Mouse (Mus musculus) limb, embryonic 13.5 days (tissue): ENCODE measurements around the gene Ndufa1. TPM values are rescaled to one million over a fixed set of nuclear protein-coding genes. Genes with fewer than 3 reads are reported as not detected.
"Not testable (repeated sequence)": the region's sequence is repeated elsewhere in the genome, so short reads cannot be mapped to it uniquely, and the experiment has no call there.

Experiments
- ATAC-seq: fragments of 200-750 bp; cut with Nextera tagmentation; 2 replicates; pipeline ENCODE4 v1.8.0; 2017; ENCODE audit warnings: low read depth, moderate number of reproducible peaks, moderate TSS enrichment; ENCODE audit not compliant: low FRiP score
- H3K27ac ChIP-seq: fragments of 300-500 bp; sonication (generic); 2 replicates; pipeline ENCODE4 v1.5.1; 2015; ENCODE audit warnings: inconsistent platforms, mild to moderate bottlenecking, moderate library complexity
- H3K27me3 ChIP-seq: fragments of 300-500 bp; sonication (generic); 2 replicates; pipeline ENCODE4 v1.6.1; 2015; ENCODE audit warnings: mild to moderate bottlenecking, inconsistent platforms
- H3K36me3 ChIP-seq: fragments of 300-500 bp; sonication (generic); 2 replicates; pipeline ENCODE4 v1.6.1; 2015; ENCODE audit warnings: inconsistent platforms, mild to moderate bottlenecking, moderate library complexity
- H3K4me1 ChIP-seq: fragments of 300-500 bp; sonication (generic); 2 replicates; pipeline ENCODE4 v1.6.1; 2015; ENCODE audit warnings: inconsistent platforms
- H3K4me2 ChIP-seq: fragments of 300-500 bp; sonication (generic); replicated peaks from 2 replicates; pipeline ENCODE4 v1.6.1; 2015; ENCODE audit warnings: inconsistent platforms, mild to moderate bottlenecking, moderate library complexity
- H3K4me3 ChIP-seq: fragments of 300-500 bp; sonication (generic); 2 replicates; pipeline ENCODE4 v1.5.1; 2015; ENCODE audit warnings: moderate library complexity, mild to moderate bottlenecking, inconsistent platforms
- H3K9ac ChIP-seq: fragments of 300-500 bp; sonication (generic); 2 replicates; pipeline ENCODE4 v1.6.1; 2015; ENCODE audit warnings: mild to moderate bottlenecking, inconsistent platforms
- H3K9me3 ChIP-seq: fragments of 300-500 bp; sonication (generic); 2 replicates; pipeline ENCODE4 v1.6.1; 2016; ENCODE audit warnings: inconsistent platforms
- WGBS: fragments of 180-500 bp; shearing (Covaris S2); methylation state at CpG from one replicate; pipeline ENCODE4 v1.1.7; 2015; 5-methylcytosine and 5-hydroxymethylcytosine counted together
- polyA plus RNA-seq: library from polyadenylated mRNA; unstranded; fragments of >200 nt; fragmentation: Nextera tagmentation; extraction: Ambion mirVana; gene quantifications from 2 replicates; pipeline ENCODE4 v1.2.1, GENCODE M21; 2015

The Ndufa1 gene
- polyA plus RNA-seq, 1 experiment from 2014 or later: 459 TPM

DNA sequence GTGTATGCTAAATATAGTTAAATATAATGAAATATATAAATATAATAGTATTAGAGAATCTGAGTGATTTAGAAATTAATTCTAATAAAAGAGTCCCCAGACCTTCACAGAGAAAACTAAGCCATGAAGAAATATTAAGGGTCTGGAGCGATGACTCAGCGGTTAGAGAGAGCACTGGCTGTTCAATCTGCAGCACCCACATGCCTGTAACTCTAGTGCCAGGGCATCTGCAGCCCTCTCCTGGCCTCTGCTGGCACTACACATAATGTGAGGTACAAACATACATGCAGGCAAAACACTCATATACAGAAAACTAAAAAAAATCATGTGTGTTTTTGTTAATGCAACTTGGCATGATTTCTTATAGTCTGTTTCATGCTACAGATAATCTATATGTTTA, 46.0 kb downstream of the Ndufa1 start:
- Histone ChIP-seq H3K27me3 (no peaks in the 10 kb centered on the region), H3K9ac (no peak overlapping the region), H3K27ac (no peak overlapping the region), H3K4me2 (no peak overlapping the region), H3K36me3 (peaks cover 25% of the 10 kb centered on the region), H3K4me1 (no peaks in the 10 kb centered on the region), H3K9me3 (no peaks in the 10 kb centered on the region), H3K4me3 (no peak overlapping the region)
- no peak for ATAC-seq
- 96% methylated on average over 2 of the region's 2 CpGs for WGBS

DNA sequence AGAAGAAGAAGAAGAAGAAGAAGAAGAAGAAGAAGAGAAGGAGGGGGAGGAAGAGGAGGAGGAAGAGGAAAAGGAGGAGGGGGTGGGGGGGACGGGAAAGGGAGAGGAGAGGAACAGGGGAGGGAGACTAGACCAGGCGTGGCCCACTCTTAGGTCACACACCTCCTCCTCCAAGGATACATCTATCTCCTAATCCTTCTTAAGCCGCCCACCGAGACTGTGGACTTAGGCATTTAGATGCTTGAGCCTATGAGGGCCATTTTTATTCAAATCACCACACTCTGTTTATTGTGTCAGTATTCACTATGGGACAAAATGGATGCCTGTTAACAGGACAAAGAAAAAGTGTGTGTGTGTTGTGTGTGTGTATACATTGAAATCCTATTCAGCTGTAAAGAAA, 46.5 kb downstream of the Ndufa1 start:
- not testable (repeated sequence) for H3K4me3 ChIP-seq, H3K9me3 ChIP-seq, H3K4me1 ChIP-seq, H3K27ac ChIP-seq, H3K4me2 ChIP-seq, H3K27me3 ChIP-seq, ATAC-seq, H3K9ac ChIP-seq
- 54% methylated on average over 2 of the region's 4 CpGs for WGBS
- H3K36me3 ChIP-seq: peaks cover 25% of the 10 kb centered on the region

DNA sequence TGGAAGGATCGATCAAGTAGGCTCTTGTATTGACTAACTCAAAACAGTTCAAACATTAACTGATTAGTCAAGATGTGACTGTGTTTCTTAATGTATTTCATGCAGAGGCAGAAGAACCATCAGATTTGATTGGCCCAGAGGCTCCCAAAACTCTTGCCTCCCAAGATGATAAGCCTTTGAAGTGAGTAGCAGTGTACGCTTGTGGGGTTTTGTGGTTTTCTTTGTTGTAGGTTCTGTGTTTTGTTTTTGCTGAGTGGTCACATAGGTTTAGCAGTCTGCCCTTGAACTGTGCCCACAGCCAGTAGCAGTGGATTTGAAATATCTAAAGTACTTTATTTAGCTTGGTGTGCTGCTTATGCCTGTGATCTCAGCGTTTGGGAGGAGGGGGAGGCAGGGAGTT, 49.2 kb downstream of the Ndufa1 start:
- Histone ChIP-seq H3K27me3 (no peaks in the 10 kb centered on the region), H3K9me3 (no peaks in the 10 kb centered on the region)

More for the DNA sequence above, 49.2 kb downstream of the Ndufa1 start:
- no peak overlapping the region for H3K9ac ChIP-seq
- 85% methylated on average over 3 of the region's 3 CpGs for WGBS
- no peaks in the 10 kb centered on the region for H3K4me1 ChIP-seq
- H3K4me2 ChIP-seq: no peak overlapping the region
- ATAC-seq: no peak
- peaks cover 32% of the 10 kb centered on the region for H3K36me3 ChIP-seq
- H3K27ac ChIP-seq: no peak overlapping the region
- H3K4me3 ChIP-seq: no peak overlapping the region

Other genes starting within 250 kb of the Ndufa1 start
- 75.9 and 77.1 TPM in 2 replicates for gene Sept6, start 199.4 kb downstream of the Ndufa1 start, polyA plus RNA-seq
- gene Sowahd, start 142.3 kb downstream of the Ndufa1 start, polyA plus RNA-seq: not detected in 2 replicates
- gene Rpl39, start 105.8 kb downstream of the Ndufa1 start, polyA plus RNA-seq: 482 and 503 TPM in 2 replicates
- gene Upf3b, start 80.8 kb downstream of the Ndufa1 start, polyA plus RNA-seq: 17.4 and 19.7 TPM in 2 replicates
- gene Nkap, start 64.4 kb downstream of the Ndufa1 start, polyA plus RNA-seq: 16.4 and 16.6 TPM in 2 replicates
- not detected in 2 replicates for gene Akap14, start 22.3 kb downstream of the Ndufa1 start, polyA plus RNA-seq
- gene Rnf113a1, start 82 bp upstream of the Ndufa1 start, polyA plus RNA-seq: 12.3 and 13.8 TPM in 2 replicates
- 0.18 TPM in 1 of 2 replicates, not detected in the other for gene Gm9, start 19.9 kb upstream of the Ndufa1 start, polyA plus RNA-seq
- not detected in 2 replicates for gene Rhox1, start 31.1 kb upstream of the Ndufa1 start, polyA plus RNA-seq
- gene Rhox2a, start 53.8 kb upstream of the Ndufa1 start, polyA plus RNA-seq: 0.29 TPM in 1 of 2 replicates, not detected in the other
- gene Rhox3a, start 58.8 kb upstream of the Ndufa1 start, polyA plus RNA-seq: not detected in 2 replicates
- not detected in 2 replicates for gene Rhox4a, start 74.2 kb upstream of the Ndufa1 start, polyA plus RNA-seq
- not detected in 2 replicates for gene Rhox3a2, start 188.9 kb upstream of the Ndufa1 start, polyA plus RNA-seq
- gene Rhox4a2, start 199.7 kb upstream of the Ndufa1 start, polyA plus RNA-seq: 0.67 and 1.2 TPM in 2 replicates
- gene Rhox2b, start 220.9 kb upstream of the Ndufa1 start, polyA plus RNA-seq: not detected in 2 replicates
- 0.42 TPM in 1 of 2 replicates, not detected in the other for gene Rhox4b, start 241.3 kb upstream of the Ndufa1 start, polyA plus RNA-seq